Mouse (Mus musculus): ENCODE measurements around the gene Igsf8.

- TF ChIP-seq POLR2A (IDR thresholded peaks at IDR 0.05; ENCODE audit: low read depth, low read length), result no peak
- TF ChIP-seq CTCF (IDR thresholded peaks at IDR 0.05; ENCODE audit: extremely low read depth, insufficient read length, insufficient replicate concordance, low read depth, low read length), result no peak
These were observed 56.0 kb downstream of the Igsf8 start for GRCm38 (mm10) chr1:172317431-172317830.
